Mouse (Mus musculus): ENCODE results near the gene Sv2c. TPM values are rescaled to one million over a fixed set of nuclear protein-coding genes. Genes with fewer than 3 reads are reported as not detected.

The Sv2c gene
- polyA plus RNA-seq, 1 experiment = 0.02 TPM

DNA sequence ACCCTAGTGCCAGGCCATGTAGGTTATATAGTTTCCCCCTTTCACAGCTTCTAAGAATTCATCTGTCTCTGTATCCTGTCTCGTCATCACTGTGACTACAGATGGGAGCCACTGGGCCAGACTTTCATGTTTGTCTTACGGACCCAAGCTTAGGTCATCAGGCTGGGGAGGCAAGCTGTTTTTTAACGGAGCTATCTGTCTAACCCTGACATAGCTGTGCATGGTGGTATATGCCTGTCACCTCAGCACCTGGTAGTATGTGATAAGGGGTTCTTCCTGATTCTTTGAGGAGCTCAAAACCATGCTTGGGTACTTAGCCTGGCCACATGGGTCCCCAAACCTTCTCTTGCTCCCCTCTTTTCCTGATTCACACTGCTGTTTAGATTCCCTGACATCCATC is 124.2 kb downstream of the Sv2c start:
- TF ChIP-seq GATA1 (IDR thresholded peaks at IDR 0.05; ENCODE audit: low read length) = no peak

DNA sequence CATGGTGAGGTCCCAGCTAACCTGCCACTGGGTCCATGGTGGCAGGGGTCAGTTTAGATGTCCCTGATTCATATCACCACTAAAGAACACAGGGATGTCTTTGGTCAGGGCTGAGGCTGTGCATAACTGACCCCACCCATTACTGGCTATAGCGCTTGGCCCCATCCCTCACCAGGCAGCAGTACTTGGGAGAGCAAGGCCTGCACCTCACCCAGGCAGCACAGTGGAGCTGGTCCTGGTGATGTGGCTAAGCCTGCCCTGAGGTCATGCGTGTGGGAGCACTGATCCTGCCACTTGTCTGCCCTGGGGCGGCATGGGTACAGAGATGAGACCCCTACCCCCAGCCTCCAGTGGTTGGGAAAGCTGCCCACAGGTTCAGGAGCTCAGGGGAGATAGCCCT is 128.8 kb downstream of the Sv2c start:
- no peak for TF ChIP-seq GATA1 (IDR thresholded peaks at IDR 0.05; ENCODE audit: low read length)

DNA sequence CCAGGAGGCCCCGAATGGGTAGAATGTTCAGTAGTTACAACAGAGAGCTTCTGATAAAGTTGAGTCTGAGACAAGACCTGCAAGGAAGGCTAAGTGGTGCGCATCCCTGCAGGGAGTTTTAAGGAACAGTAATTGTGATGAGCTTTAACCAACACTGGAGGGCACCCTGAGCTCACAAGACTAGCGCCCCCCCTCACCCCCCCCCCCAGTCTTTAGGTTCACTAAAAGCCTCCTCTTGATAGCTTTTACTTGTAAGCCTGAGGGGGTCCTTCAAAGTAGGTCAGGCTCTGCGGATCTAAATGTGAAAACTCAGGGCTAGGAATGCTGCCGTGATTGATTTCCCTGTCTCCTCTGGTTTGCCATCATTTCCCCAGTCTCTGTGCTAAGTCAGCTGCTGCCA is 129.9 kb downstream of the Sv2c start:
- TF ChIP-seq GATA1 (IDR thresholded peaks at IDR 0.05; ENCODE audit: low read length) = no peak

DNA sequence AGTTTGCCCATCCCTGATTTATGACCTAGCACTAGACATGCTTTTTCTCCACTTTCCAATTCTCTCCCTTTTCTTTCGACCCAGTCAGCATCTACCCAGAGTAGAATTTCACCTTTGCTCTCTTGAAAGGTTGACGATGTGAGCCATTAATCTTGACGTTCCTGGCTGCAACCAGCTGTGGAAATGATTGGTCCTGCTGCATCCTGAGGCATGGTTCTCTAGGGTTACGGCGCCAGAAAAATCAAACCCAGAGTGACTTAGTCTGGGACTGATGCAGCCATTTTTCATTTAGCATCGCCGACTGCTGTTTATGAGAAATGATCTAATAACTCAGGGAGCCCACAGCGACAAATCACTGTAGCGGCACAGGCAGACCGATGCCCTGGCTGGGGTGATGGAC is 133.0 kb downstream of the Sv2c start:
- TF ChIP-seq GATA1 (IDR thresholded peaks at IDR 0.05; ENCODE audit: low read length) = no peak

DNA sequence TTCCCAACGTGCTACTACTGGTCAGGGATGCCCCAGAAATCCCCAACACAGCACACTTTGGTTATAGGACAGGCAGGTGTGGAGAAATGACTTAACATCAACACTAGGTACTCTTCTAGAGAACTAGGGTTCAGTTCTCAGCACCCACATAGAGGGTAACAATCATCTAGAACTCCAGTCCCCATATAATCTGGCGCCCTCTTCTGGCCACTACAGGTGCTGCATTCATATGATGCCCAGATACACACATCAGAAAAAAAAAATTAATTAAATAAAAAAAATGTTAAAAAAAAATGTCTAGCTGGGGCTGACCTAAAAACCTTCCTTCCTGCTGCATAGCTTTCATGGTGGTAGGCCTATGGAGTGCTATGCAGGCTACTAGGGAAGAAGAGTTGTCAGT is 135.1 kb downstream of the Sv2c start:
- TF ChIP-seq GATA1 (IDR thresholded peaks at IDR 0.05; ENCODE audit: low read length) = no peak

DNA sequence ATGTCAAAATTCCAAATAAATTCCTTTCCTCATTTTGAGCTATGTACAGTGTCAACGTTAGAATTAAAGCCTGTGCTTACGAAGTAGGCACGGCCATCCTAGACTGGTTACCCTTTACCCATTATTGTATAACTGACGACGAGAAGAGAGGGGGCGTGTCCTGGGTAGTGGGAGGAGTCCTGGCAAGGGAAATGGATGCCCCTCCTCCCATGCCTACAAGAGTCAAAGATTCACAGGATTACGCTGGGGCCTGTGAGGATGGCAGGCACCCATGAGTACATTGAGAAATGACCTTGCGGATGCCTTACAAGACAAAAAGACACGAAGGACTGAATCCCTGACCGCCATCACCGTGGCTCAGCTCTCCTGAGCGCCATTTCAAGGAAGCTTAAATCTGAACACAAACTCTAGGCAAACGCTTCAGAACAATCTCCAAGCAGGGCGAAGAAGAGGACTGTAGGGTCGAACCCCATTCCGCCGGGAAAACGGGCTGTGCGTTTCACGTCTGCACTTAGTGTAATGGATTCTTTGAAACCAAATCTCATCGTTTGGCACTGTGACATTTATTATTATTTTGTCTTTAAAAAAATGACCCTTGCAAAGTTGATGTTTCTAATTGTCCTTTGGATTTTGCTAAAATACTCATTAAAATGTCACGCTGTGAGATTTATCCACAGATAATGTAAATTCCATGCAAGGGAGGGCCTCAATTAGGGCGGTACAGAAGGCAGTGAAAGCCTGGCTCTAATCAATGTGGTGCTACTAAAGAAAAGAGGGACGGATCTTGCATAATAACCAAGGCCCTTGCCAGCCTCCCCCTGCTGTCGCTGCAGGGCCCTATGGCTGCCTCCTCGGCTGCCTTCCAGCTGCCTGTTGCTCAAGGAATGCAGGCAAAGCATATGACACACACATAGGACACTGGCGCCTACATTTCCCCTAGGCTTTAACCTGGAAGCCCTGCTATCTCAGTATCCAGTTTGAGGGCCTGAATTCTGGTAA is 137.4 kb downstream of the Sv2c start:
- TF ChIP-seq GATA1 (IDR thresholded peaks at IDR 0.05; ENCODE audit: low read length) = no peak

DNA sequence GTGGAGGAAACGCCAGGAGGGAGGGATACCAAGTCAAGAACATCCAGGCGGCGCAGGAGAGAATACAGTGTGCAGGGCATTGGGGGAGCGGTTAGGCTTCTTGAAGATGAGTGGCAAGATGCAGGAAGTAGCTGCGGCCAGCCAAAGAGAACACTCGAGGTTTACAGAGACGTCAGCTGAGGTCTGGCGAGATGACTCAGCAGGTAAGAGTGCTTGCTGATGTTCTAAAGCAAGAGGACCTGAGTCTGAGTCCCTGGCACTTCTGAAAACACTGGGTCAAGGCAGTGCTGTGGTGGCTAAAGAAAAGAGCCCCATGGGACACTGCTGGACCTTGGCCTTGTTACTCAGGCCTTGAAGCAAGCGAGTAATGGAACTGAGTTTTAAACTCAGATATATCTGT is 144.2 kb downstream of the Sv2c start:
- TF ChIP-seq GATA1 (IDR thresholded peaks at IDR 0.05; ENCODE audit: low read length) = no peak

DNA sequence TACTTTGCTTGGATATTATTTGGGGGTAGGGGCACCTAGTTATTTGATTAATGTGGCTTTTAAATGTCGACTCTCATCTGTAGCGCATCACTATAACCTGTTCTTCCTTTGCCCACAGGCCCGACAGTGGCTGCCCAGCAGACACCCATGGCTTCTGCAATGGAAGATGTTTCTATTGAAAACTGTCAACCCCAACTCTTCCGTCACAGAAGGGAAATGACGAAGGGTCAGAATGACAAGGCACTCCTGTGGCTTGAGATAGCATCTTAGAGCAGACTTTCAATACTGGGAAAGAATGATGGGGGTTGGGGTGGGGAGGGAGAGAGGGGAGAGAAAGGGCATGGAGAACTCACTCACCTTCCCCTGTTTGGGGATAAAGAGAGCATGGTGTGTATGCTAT is 145.2 kb downstream of the Sv2c start:
- no peak for TF ChIP-seq GATA1 (IDR thresholded peaks at IDR 0.05; ENCODE audit: low read length)

DNA sequence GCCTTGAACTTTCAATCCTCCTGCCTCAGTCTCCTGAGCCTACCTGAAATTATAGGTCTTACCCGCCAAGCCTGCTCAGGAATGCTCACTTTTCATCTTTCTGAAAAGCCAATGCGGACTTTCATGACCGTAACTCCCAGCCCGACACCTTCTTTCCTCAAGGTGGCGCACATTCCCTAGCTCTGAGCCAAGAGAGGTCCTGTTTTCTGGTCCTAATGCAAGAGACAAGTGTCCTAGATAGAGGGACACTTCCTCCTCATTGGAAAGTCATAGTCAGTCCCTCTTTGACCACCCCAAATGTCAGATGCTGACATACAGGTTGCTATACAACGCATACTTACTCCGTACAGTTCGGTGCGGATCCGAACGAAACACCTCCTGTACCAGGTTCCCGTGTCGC is 146.0 kb downstream of the Sv2c start:
- no peak for TF ChIP-seq GATA1 (IDR thresholded peaks at IDR 0.05; ENCODE audit: low read length)

DNA sequence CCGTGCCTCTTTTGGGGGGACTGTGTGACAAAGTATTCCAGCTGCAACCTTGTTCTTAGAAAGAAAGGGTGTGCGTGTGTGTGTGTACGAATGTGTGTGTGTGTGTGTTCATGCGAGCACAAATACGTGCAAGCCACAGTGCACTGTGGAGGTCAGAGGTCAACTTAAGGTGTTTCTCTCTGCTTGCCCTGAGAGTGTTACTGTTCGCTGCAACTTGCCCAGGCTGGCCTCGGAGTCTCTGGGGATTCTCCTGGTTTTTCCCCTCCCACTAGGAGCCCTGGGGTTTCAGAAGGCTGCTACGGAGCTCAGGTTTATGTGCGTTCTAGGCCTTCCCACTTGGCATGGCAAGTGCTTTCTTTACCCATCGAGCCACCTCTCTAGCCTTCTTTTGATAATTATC is 157.2 kb downstream of the Sv2c start:
- TF ChIP-seq GATA1 (IDR thresholded peaks at IDR 0.05; ENCODE audit: low read length) = no peak

DNA sequence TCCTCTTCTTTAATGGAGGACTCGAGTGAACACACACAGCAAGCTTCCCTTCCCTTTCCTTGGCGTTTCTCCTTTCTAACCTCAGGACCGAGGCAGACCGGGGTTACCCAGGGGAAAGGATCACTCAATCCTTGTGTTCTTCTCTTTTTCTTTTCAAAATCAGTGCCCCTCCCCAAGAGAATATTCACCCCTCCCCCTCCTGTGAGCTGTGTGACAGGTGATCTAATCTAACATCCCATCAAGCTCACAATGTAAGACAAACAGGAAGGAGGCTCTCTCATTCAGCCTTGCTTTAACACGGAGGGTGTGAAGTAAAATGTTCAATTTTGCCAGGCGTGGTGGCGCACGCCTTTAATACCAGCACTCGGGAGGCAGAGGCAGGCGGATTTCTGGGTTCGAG is 158.3 kb downstream of the Sv2c start:
- no peak for TF ChIP-seq GATA1 (IDR thresholded peaks at IDR 0.05; ENCODE audit: low read length)

DNA sequence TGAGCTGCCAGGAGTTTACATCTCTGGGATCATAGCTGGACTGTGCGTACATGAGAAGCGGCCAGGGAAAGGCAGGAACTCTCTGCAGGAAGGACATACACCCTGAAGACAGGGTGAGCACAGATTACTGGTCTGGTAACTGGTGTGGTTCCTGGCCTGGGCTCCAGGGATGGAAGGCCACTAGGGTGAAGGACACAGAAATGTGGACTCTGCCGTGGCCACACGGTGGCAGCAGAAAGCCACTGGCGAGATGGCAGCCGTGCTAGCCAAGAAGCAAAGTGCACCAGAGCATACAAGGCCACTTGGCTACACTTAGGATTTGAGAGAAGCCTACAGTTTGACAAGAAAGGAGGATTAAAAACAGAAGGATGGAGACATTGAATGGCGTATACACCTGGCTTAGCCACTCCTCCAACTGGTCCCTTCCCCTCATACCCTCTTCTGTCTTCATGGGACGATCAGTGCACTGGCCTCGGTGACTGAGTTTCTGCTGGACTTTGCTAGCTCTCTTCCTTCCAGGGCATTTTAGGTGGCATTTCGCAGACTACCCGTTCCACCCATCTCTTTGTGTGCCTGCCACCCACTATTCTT is 158.9 kb downstream of the Sv2c start:
- no peak for TF ChIP-seq GATA1 (IDR thresholded peaks at IDR 0.05; ENCODE audit: low read length)

DNA sequence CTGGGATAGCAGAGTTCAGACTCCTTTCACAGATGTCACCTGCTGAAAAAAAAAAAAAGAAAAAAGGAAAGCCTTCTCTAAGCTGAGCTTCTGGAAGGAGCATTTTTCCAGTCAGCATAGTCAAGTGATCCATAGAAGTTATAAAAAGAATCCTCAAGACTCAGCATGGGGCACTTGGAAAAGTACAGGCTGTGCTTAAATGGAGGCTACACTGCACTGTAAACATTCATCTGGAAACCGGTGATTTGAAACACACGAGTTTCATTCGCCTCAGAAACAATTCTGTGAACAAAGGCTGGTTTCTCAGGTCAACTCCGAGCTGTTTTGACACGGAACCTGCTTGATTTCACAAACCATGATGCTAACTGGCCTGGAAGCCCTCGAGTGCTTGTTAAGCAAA is 165.6 kb downstream of the Sv2c start:
- no peak for TF ChIP-seq GATA1 (IDR thresholded peaks at IDR 0.05; ENCODE audit: low read length)

DNA sequence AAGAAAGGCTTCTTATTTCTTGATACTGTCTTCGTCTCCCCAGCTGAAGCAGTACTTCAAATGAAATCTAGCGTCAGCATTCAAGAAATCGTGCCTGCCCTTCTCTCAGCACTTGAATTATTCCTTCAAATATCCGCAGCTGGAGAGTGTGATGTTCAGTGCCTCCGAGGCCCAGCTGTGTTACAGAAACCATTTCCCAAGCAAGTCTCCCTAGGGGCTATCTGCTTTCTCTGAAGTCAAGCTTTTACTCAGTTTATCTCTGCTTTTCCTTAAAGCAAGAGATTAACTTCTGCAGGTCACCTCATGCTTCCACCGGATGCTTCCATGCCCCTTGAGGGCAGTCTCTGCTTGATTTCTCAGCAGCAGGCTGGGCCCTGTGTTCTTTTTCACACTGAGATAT is 166.8 kb downstream of the Sv2c start:
- no peak for TF ChIP-seq GATA1 (IDR thresholded peaks at IDR 0.05; ENCODE audit: low read length)

DNA sequence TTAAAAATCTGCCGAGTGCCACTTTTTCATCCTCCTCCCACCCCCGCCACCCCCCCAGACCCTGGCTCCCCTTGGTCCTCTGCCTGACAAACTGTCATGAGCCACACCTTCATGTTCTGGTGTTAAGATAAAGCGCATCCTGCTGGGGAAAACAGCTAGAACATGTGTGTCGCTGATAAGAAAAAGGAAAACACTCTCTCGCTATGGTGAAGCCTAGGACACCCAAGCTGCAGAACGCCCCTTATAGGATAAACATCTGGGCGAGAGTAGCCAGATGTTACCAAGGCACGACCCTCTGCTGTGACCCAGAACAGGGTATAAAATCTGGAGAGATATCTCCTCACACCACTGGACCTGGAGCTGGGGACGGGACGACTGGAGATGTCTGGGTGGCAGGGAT is 167.2 kb downstream of the Sv2c start:
- peak; percentile 61 for TF ChIP-seq GATA1 (IDR thresholded peaks at IDR 0.05; ENCODE audit: low read length)

DNA sequence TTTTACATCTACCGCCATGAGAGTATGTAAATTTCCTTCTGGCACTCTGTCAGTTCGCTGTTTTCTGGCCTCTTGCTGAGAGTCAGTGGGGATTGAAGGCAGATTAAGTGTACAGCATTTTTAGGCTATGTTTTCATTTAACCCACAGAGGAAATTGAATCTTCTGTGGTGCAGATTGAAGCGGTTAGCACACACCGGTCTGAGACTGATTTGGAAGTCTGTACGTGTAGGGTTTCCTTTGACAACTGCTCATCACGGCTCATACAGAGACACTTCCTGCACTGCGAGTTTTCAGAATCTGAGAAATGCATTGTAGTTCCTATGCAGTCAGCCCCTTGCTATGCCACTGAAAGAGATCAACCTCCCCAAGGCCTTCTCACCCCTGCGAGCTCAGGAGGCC is 168.2 kb downstream of the Sv2c start:
- no peak for TF ChIP-seq GATA1 (IDR thresholded peaks at IDR 0.05; ENCODE audit: low read length)

DNA sequence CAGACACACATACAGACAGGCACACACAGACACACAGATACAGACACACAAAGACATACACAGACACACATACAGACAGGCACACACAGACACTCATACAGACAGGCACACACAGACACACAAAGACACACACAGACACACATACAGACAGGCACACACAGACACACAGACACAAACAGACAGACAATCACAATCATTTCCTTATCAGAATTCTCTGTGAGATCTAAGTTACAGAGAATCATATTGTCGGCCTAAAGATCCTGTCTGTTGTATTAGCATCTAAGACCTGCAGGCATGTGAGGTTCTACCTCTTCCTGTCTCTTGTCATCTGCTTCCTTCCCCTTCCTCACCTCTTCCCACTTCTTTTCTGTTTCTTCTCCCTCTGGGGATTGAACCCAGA is 168.7 kb downstream of the Sv2c start:
- TF ChIP-seq GATA1 (IDR thresholded peaks at IDR 0.05; ENCODE audit: low read length) = no peak
